Mouse (Mus musculus): ENCODE measurements around the gene Gm3106.
"Not testable (repeated sequence)": the region's sequence is repeated elsewhere in the genome, so short reads cannot be mapped to it uniquely, and the experiment has no call there.

Gm3106 gene

GRCm38 (mm10) chr5:94217705-94218104 is at the start of gene Gm3106:
Gene Gm3106 (plus strand): TSS chr5:94218005.
- not testable (repeated sequence) for DNase-seq (ENCODE audit: low spot score in 2 of 2)

Data from frontal cortex, postnatal 14 days (tissue).